Mouse (Mus musculus) left cerebral cortex, postnatal 14 days (tissue): ENCODE measurements around the gene Zfp536. TPM values are rescaled to one million over a fixed set of nuclear protein-coding genes. Genes with fewer than 3 reads are reported as not detected.

Experiments used
- DNase-seq, 2 experiments: peaks; one replicate each; pipeline ENCODE4 v3.0.0; 2021 to 2022; ENCODE audit warnings: low spot score in 2 of 2, mixed read lengths in 1 of 2
- intact Hi-C: fragments of 180-260 bp; cut with DNase I; formaldehyde crosslinking; loops from one replicate; pipeline ENCODE4 v1.15.1; 2025
- total RNA-seq, 2 experiments: library from RNA; stranded (reverse); gene quantifications; 2 replicates each; pipeline ENCODE4 v1.2.3; 2021

The Zfp536 gene
- total RNA-seq, 2 experiments from 2014 or later, result 28.7 to 30.0 TPM

GRCm38 (mm10) chr7:37769526-37770399, 3.7 kb downstream of the Zfp536 start:
- intact Hi-C loops, result loop anchor here (2.0 kb wide), 1 partner anchor 395 kb away; no protein-coding TSS in a partner anchor
- DNase-seq, result peak in 1 of 2 experiments; percentile 32

- DNase-seq, result peak in 1 of 2 experiments; percentile 23
- intact Hi-C loops, result no loop called here
These were observed 4.4 kb downstream of the Zfp536 start for GRCm38 (mm10) chr7:37769004-37769403.

GRCm38 (mm10) chr7:37768310-37768940, 5.0 kb downstream of the Zfp536 start:
- intact Hi-C loops, result no loop called here
- no peak for DNase-seq

GRCm38 (mm10) chr7:37758886-37759285, 14.6 kb downstream of the Zfp536 start:
- no peak for DNase-seq
- intact Hi-C loops, result no loop called here

GRCm38 (mm10) chr7:37753024-37753423, 20.4 kb downstream of the Zfp536 start:
- intact Hi-C loops, result no loop called here
- no peak for DNase-seq

- intact Hi-C loops, result no loop called here
- no peak for DNase-seq
These were observed 27.2 kb downstream of the Zfp536 start for GRCm38 (mm10) chr7:37746133-37746761.

GRCm38 (mm10) chr7:37743350-37743749, 30.1 kb downstream of the Zfp536 start:
- no peak for DNase-seq
- intact Hi-C loops, result no loop called here

GRCm38 (mm10) chr7:37737191-37737590, 36.2 kb downstream of the Zfp536 start:
- intact Hi-C loops, result no loop called here
- no peak for DNase-seq

GRCm38 (mm10) chr7:37736413-37736720, 37.1 kb downstream of the Zfp536 start:
- intact Hi-C loops, result no loop called here
- DNase-seq, result no peak

GRCm38 (mm10) chr7:37735707-37736412, 37.6 kb downstream of the Zfp536 start:
- no peak for DNase-seq
- intact Hi-C loops, result no loop called here

- no peak for DNase-seq
- intact Hi-C loops, result no loop called here
These were observed 38.3 kb downstream of the Zfp536 start for GRCm38 (mm10) chr7:37735101-37735500.

- intact Hi-C loops, result no loop called here
- no peak for DNase-seq
These were observed 38.9 kb downstream of the Zfp536 start for GRCm38 (mm10) chr7:37734576-37734975.

GRCm38 (mm10) chr7:37733996-37734395, 39.4 kb downstream of the Zfp536 start:
- DNase-seq, result no peak
- intact Hi-C loops, result no loop called here

- intact Hi-C loops, result no loop called here
- no peak for DNase-seq
These were observed 40.7 kb downstream of the Zfp536 start for GRCm38 (mm10) chr7:37732741-37733140.

GRCm38 (mm10) chr7:37727746-37728145, 45.7 kb downstream of the Zfp536 start:
- DNase-seq, result no peak
- intact Hi-C loops, result no loop called here

- intact Hi-C loops, result no loop called here
- DNase-seq, result no peak
These were observed 49.2 kb downstream of the Zfp536 start for GRCm38 (mm10) chr7:37724002-37724790.

- intact Hi-C loops, result no loop called here
- DNase-seq, result no peak
These were observed 50.2 kb downstream of the Zfp536 start for GRCm38 (mm10) chr7:37723191-37723592.

GRCm38 (mm10) chr7:37721676-37722075, 51.8 kb downstream of the Zfp536 start:
- no peak for DNase-seq
- intact Hi-C loops, result no loop called here
